Mouse (Mus musculus) heart, postnatal 0 days (tissue): ENCODE results near the gene Syt3.

Experiments
- CTCF ChIP-seq: IDR thresholded peaks from 2 replicates; pipeline ENCODE4 v1.5.1; 2016; ENCODE audit warnings: antibody characterized with exemption, control low read depth, low read depth
- EP300 ChIP-seq: IDR thresholded peaks from 2 replicates; pipeline ENCODE4 v1.6.1; 2016; ENCODE audit warnings: antibody characterized with exemption, low read depth

GRCm38 (mm10) chr7:44351881-44352749 lies 31.8 kb upstream of the Syt3 start:
- no peak for TF ChIP-seq EP300
- no peak for TF ChIP-seq CTCF
